Mouse (Mus musculus): ENCODE data around the gene Dpt. TPM values are rescaled to one million over a fixed set of nuclear protein-coding genes. Genes with fewer than 3 reads are reported as not detected.

The Dpt gene
- 1.0 and 1.1 TPM in 2 replicates for polyA plus RNA-seq (2012; rRNA removed)

DNA sequence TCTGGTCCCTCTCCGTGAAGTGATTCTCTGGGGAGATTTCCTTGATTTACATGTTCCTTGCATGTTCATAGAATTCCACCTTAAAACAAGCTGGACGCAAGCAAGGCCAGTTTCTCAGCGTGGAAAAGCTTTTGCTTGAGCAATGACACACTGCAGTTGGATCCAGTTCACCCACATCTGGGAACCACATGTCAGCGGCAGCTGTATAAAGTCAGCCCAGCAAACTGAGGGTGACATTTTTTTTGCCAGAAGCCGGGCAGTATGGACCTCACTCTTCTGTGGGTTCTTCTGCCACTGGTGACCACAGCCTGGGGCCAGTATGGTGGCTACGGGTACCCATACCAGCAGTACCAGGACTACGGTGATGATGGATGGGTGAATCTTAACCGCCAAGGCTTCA, at the start of gene Dpt:
Dpt (plus strand) TSS at position 174 of the 400 bp plus-strand sequence.

Other genes with a start within 250 kb of the Dpt start
- 0.35 and 0.60 TPM in 2 replicates for gene Xcl1, start 138.9 kb downstream of the Dpt start, polyA plus RNA-seq (2012; rRNA removed)

All from liver, embryonic 18 days (tissue).